Mouse (Mus musculus): Measurements from ENCODE around the gene Zfp768.
A peak's percentile ranks its signal among the peaks of the same experiment; 100 is the strongest.
"Not testable (repeated sequence)": the region's sequence is repeated elsewhere in the genome, so short reads cannot be mapped to it uniquely, and the experiment has no call there.

Gene Zfp768

DNA sequence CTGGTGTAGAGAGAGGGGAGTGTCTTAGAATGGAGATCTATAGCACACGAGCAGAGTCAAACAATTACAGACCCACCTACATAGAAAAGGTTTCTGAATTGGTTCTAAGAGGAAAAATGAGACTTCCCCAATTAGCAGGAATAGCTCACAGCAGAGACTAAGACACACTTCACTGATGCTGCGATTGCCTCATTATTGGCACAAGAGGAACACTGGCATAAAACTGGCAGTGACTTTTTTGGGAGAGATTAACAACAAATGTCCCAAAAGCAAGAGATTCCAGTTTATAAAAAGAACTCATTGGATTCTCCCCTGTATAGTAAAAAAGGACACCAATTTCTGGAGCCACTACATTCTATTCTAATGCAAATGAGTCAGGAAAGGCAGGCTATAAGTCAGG, 12.5 kb upstream of the Zfp768 start:
- no peak for DNase-seq (ENCODE audit: low spot score)

DNA sequence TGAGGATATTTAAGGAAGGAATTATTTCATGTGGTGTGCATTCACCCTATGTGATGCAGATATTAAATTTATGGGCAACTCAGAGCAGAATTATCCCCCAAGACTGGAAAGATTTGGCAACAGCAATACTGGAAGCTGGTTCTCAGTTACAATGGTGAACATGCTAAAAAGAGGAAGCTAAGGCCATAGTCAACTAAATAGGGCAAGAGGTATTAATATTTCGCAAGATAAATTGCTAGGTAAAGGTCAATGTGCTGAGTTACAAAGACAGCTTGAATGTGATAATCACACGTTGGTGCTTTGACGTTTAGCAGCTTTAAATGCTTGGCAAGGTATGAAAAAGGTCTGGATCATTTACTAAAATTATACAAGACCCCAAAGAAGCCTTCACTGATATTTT, 10.4 kb upstream of the Zfp768 start:
- no peak for DNase-seq (ENCODE audit: low spot score)

DNA sequence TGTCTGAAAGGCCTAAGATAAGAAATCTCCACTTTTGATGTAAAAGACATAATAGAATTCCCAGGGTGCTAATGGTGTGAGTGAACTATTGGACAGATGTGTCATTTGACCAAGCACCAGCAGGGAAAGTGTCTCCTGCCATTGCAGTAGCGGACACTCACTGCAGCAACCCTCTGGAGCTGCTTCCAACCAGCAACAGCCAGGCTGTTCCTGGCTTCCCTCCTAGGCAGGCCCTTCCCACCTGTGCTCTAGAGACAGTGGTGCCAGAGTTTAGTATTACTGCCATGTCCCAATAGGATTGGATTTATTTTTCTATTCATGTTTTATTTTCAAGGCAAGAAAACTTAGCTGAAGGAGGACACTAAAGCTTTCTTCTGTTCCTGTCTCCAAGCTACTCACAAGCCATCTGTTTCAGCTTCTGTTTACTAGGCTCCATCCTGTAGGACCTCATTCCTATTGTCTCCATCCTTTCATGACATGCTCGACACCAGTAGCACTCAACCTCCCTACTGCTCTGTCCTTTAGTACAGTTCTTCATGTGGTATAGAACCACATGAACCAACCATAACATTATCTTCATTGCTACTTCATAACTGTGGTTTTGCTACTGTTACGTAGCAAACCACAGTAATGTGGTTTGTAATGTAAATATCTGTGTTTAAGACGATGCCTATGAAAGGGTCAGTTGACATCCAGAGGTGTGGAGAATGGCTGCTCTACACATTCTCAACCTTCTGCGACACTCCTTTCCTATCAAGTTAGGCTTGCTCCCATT, 6.0 kb upstream of the Zfp768 start:
- DNase-seq (ENCODE audit: low spot score), result no peak

DNA sequence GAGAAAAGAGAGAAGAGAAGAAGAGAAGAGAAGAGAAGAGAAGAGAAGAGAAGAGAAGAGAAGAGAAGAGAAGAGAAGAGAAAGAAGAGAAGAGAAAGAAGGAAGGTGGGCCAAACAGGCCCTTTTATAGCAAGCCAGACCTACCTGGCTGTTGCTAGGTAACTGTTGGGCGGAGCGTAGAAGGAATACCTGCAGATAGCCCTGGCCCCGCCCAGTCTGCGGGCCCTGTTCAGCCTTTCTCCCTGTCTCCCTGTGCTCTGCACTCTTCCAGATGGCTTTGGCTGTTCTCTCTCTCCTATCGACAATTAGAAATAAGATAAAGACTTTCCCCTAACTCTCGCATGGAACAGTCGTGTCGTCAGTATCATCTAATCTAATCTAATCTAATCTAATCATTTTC, 1.3 kb upstream of the Zfp768 start:
- no peak for DNase-seq (ENCODE audit: low spot score)

- no peak for DNase-seq (ENCODE audit: low spot score)
Measured at GRCm38 (mm10) chr7:127345092-127345491, 297 bp downstream of the Zfp768 start.

- DNase-seq (ENCODE audit: low spot score), result no peak
Measured at GRCm38 (mm10) chr7:127344371-127344770, 1.0 kb downstream of the Zfp768 start.

DNA sequence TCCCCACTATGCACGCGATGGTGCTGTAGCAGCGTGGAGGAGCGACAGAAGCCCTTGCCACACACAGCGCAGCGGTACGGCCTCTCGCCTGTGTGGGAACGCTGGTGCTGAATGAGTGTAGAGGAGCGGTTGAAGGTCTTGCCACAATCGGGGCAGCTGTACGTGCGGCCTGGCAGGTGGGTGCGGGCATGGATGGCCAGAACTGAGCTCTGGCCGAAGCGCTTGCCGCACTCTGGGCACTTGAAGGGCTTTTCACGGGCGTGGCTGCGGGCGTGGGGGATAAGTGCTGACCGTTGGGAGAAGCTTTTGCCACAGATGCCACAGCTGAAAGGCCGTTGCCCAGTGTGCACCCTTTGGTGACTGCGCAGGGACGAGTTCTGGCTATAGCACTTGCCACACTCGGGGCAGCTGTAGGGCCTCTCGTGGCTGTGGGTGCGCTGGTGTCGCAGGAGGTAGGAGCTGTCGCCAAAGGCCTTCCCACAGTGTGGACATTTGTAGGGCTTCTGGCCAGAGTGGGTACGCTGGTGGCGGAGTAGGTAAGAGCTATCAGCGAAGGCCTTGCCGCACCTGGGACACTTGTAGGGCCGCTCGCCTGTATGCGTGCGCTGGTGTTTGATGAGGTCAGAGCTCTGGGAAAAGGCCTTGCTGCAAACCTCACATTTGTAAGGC, 1.9 kb downstream of the Zfp768 start:
- no peak for DNase-seq (ENCODE audit: low spot score)

DNA sequence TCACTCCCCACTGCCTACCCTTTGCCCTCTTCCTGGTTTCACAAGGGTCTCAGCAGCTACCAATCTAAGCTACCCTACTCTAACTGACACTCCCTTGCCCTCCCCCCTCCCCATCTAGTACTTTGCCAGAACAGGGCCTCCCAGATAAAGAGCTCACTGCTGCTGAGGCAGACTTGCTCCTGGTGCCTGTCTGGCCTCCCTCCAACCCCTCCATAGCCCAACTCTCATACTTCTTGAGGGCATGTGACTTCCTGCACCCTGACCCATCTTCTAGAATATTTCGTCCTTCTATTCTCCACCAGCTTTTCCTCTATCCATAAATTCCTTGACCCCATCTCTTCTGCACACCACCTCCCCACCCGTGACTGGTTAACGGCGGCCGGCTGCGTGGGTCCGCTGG, 2.5 kb downstream of the Zfp768 start:
- no peak for DNase-seq (ENCODE audit: low spot score)

DNA sequence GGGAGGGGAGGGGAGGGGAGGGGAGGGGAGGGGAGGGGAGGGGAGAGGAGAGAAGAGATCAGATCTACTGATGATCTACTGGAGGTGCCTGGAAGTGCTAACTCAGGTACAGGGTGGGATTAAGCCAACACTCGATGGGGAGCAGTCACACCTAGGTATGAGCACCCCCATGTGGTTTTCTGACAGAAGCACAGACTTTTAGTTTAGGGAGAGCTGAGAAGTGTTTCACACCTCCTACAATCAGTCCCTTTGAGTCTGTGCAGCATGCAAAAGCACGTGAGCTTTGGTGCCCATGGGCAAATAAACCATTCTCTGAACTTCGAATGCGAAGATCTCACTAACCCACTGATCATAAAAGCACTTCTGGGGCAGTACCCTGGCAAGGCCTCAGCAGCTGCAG, 3.1 kb downstream of the Zfp768 start:
- no peak for DNase-seq (ENCODE audit: low spot score)

DNA sequence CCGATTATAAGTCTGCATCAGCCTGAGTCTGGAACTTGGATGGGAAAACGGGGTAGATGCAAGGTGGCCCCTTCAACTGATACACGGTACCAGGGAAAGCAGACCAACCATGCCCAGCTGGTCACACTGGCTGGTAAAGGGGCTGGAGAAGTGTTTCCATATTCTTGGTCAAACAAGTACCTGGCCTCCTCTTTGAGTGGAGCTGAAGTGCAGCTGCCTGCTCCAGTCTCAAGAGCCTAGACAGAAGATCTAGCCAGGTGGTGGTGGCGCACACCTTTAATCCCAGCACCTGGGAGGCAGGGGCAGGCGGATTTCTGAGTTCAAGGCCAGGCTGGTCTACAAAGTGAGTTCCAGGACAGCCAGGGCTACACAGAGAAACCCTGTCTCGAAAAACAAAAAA, 3.5 kb downstream of the Zfp768 start:
- not testable (repeated sequence) for DNase-seq (ENCODE audit: low spot score)

GRCm38 (mm10) chr7:127341356-127341755, 4.0 kb downstream of the Zfp768 start:
- DNase-seq (ENCODE audit: low spot score), result no peak

- DNase-seq (ENCODE audit: low spot score), result no peak
Measured at GRCm38 (mm10) chr7:127337636-127338035, 7.8 kb downstream of the Zfp768 start.

GRCm38 (mm10) chr7:127335604-127336003, 9.8 kb downstream of the Zfp768 start:
- no peak for DNase-seq (ENCODE audit: low spot score)

GRCm38 (mm10) chr7:127333240-127333639, 12.1 kb downstream of the Zfp768 start:
- DNase-seq (ENCODE audit: low spot score), result no peak

DNA sequence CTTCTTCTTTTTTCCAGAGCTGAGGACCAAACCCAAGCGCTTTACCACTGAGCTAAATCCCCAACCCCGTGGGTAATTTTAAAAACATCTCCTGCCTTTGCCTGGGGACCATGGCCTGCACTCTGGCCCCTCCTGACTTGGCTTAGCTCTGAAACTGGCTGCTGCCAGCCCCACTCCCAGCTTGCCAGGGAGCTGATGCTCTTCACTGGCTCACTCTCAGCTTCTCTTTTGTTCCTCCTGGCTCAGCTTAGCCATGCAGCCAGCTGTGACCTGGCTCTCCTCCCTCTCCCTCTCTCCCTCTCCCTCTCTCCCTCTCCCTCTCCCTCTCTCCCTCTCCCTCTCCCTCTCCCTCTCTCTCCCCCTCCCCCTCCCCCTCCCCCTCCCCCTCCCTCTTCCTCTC, 18.7 kb downstream of the Zfp768 start:
- DNase-seq (ENCODE audit: low spot score), result peak; percentile 42

- no peak for DNase-seq (ENCODE audit: low spot score)
Measured at GRCm38 (mm10) chr7:127325550-127325949, 19.8 kb downstream of the Zfp768 start.

DNA sequence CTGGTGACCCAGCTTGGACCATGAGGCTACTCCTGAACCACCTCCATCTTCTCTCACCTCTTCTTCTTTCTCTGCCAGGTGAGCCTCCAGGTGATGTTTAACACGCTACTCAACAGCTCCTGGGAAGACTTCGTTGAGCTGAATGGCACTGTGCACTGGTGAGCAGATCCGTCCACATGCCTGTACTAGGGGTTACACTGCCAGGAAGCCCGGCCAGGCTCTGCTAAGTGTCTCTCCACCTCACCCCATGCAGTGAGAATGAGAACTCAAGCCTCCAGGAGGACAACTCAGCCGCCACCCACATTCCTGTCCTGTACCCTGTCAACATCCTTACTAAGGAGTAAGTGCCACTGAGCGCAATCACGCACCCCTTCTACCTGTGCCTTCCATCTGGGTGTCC, 20.4 kb downstream of the Zfp768 start:
- DNase-seq (ENCODE audit: low spot score), result no peak

GRCm38 (mm10) chr7:127322085-127322484, 23.3 kb downstream of the Zfp768 start:
- DNase-seq (ENCODE audit: low spot score), result no peak

DNA sequence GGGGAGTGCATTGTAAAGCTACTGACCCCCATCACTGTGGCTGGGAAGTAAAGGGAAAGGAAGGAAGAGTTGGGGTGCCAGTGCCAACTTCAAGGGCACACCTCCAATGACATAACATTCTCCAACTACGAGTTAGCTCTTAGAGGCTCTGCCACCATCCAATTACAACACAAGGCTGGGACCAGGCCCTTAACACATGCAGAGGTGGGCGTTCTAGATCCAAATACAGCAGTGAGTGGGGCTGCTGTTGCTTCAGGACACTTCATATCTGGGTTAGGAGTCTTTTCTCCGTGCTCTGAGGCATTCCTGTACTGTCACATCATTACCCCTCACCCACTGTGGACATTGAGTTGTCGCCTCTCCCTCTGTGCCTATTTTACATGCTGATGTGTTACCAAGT, 24.3 kb downstream of the Zfp768 start:
- DNase-seq (ENCODE audit: low spot score), result no peak

DNA sequence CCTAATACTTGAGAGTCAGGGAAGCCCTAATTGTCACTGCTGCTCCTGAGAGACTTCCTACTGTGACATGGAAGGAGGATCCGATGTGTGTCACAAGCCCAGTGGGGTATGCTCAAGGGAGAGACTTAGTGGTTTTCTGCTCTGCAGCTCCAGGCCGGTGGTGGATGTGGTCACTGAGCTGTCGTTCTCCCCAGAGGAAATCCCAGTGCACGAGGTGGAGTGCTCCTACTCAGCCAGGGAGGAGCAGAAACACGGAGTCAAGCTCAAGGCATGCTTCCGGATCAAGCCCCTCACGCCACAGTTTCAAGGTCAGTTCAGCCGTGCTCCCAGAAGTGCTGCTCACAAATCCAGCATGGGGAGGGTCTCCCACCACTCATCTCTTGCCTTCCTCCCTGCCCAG, 31.5 kb downstream of the Zfp768 start:
- no peak for DNase-seq (ENCODE audit: low spot score)

DNA sequence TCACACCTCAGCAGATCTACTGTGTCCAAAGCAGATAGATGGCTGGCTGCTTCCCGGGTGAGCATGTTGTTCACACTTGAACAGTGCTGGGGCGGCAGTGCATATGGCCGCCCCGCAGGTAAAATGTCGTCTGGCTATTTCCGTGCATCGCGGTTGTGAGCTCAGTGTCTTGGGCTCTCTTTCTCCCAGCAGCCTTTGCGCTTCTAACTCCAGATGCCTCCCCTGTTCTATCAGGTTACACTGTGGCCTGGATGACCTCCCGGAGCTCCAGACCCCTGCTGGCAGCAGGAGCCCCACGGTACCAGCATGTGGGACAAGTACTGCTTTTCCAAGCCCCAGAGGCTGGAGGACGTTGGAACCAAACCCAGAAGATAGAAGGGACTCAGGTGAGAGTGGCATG, 35.4 kb downstream of the Zfp768 start:
- DNase-seq (ENCODE audit: low spot score), result no peak

DNA sequence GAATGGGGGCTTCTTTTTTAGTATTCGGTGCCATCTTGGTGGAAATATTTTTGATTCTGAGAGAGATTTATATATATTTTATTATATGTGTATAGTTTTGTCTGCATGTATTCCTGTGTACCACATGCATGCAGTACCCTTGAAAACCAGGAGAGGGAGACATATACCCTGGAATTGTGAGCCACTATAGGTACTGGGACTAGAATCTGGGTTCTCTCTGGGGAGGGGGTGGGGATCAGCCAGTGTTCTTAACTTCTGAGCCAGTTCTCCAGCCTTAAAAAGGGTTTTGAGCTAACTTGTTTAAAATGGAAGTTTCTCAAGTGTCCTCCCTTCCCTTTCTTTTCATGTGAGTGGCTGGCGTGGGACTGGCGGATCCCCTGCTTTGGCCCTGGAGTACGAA, 36.5 kb downstream of the Zfp768 start:
- peak; percentile 58 for DNase-seq (ENCODE audit: low spot score)

DNA sequence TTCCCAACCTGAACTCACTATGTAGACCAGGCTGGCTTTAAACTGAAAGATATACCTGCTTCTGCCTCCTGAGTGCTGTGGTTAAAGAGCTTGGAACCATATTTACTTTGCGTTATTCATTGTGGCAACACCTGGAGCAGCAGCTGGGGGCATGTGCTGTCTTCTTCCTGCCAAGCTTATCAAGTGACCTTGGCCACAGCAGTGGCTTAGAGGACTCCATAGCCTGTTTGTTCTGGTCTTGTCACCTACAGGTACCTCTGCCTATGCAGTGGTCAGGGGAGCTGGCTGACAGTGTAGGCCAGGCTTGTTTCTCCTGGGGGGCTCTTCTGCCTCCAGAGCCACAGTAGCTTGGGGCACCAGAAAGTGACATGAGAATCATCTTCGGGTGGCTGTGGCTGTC, 37.0 kb downstream of the Zfp768 start:
- DNase-seq (ENCODE audit: low spot score), result no peak
